In the genomic region with DNA sequence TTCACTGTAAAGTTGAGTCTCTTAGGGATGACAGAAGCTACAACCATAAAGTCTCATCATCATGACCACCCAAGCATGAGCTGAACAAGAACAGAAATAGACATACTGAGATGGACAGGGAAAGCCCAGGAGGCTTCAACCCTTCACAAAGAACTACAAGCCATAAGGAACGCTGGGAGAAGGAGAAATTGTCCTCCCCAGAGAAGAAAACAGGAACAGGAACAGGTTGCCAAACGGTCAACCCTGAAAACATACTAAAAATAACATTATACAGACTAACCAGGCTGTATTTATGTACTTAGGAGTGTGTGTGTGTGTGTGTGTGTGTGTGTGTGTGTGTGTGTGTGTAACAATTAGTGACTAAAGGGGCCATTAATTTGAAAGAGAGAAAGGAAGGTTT, we compare ENCODE assay signal across 36 mouse cellular contexts.
"Had no signal": no experiment of that assay in that cellular context is flagged by ENCODE, and none has a peak within 500 bp of the region (broad histone marks: within the 10 kb centered on the region; RNA-seq: fewer than 3 reads in every experiment).

No protein-coding gene starts in this region.

- ATAC-seq: hindbrain, embryonic 16.5 days; hindbrain, postnatal 0 days; inflammation-experienced regulatory T-cells, adult 6 months; intestine, embryonic 15.5 days; intestine, embryonic 16.5 days; intestine, postnatal 0 days had no signal

- H3K27me3 ChIP-seq: heart, embryonic 12.5 days; heart, embryonic 13.5 days; heart, embryonic 15.5 days; hindbrain, embryonic 12.5 days; hindbrain, embryonic 13.5 days; hindbrain, embryonic 15.5 days; intestine, embryonic 15.5 days; kidney, embryonic 15.5 days had no signal

- H3K4me2 ChIP-seq: heart, embryonic 11.5 days; heart, embryonic 12.5 days; heart, embryonic 13.5 days; heart, embryonic 15.5 days; hindbrain, embryonic 12.5 days; hindbrain, embryonic 13.5 days; hindbrain, embryonic 14.5 days; hindbrain, embryonic 15.5 days; intestine, embryonic 15.5 days; kidney, embryonic 15.5 days had no signal

- H3K36me3 ChIP-seq: heart, embryonic 10.5 days; heart, embryonic 12.5 days; heart, embryonic 13.5 days; heart, embryonic 15.5 days; hindbrain, embryonic 10.5 days; hindbrain, embryonic 12.5 days; hindbrain, embryonic 13.5 days; hindbrain, embryonic 15.5 days; intestine, embryonic 15.5 days; kidney, embryonic 15.5 days had no signal

- H3K9ac ChIP-seq: heart, embryonic 12.5 days; heart, embryonic 13.5 days; heart, embryonic 15.5 days; hindbrain, embryonic 12.5 days; hindbrain, embryonic 13.5 days; hindbrain, embryonic 14.5 days; hindbrain, embryonic 15.5 days; intestine, embryonic 15.5 days; kidney, embryonic 15.5 days had no signal

- H3K4me3 ChIP-seq: heart, embryonic 10.5 days; heart, embryonic 12.5 days; heart, embryonic 13.5 days; heart, embryonic 15.5 days; hindbrain, embryonic 10.5 days; hindbrain, embryonic 12.5 days; hindbrain, embryonic 13.5 days; hindbrain, embryonic 15.5 days; intestine, embryonic 15.5 days; kidney, embryonic 15.5 days; layer of hippocampus, adult 2 months; left cerebral cortex, adult 2 months had no signal

- H3K9me3 ChIP-seq: heart, embryonic 10.5 days; heart, embryonic 12.5 days; heart, embryonic 13.5 days; heart, embryonic 15.5 days; hindbrain, embryonic 10.5 days; hindbrain, embryonic 12.5 days; hindbrain, embryonic 13.5 days; hindbrain, embryonic 15.5 days; intestine, embryonic 15.5 days; kidney, embryonic 15.5 days had no signal

- H3K4me1 ChIP-seq: heart, embryonic 10.5 days; heart, embryonic 12.5 days; heart, embryonic 13.5 days; hindbrain, embryonic 10.5 days; hindbrain, embryonic 15.5 days; intestine, embryonic 15.5 days; kidney, embryonic 15.5 days had no signal

- H3K27ac ChIP-seq: heart, embryonic 10.5 days; heart, embryonic 13.5 days; heart, embryonic 15.5 days; hindbrain, embryonic 10.5 days; hindbrain, embryonic 12.5 days; hindbrain, embryonic 13.5 days; hindbrain, embryonic 14.5 days; hindbrain, embryonic 15.5 days; hindbrain, postnatal 0 days; intestine, embryonic 15.5 days; kidney, embryonic 15.5 days; kidney, postnatal 0 days; layer of hippocampus, adult 2 months; left cerebral cortex, adult 2 months had no signal

- DNase-seq: heart, postnatal 10 days; heart, postnatal 14 days; heart, postnatal 36 days; heart, postnatal 4 days; kidney, adult 11 months; kidney, adult 18-20 months; kidney, adult 2 months; kidney, adult 8-10 months; kidney, adult 9 months; kidney, postnatal 10 days; kidney, postnatal 14 days; kidney, postnatal 25 days; kidney, postnatal 36 days; kidney, postnatal 4 days; layer of hippocampus, adult 9-11 months; layer of hippocampus, postnatal 36 days had no signal
